In genomic region chr17:3541033-3541432, GRCm38 (mm10) we compare ENCODE assay signal across 36 mouse cellular contexts. TPM values are rescaled to one million over a fixed set of nuclear protein-coding genes. Genes with fewer than 3 reads are reported as not detected.
"Had no signal": no experiment of that assay in that cellular context is flagged by ENCODE, and none has a peak within 500 bp of the region (broad histone marks: within the 10 kb centered on the region; RNA-seq: fewer than 3 reads in every experiment).

No protein-coding gene starts in this region.

- DNase-seq: left cerebral cortex, postnatal 4 days; liver; liver, embryonic 13.5 days; liver, postnatal 0 days; lung, adult 18-20 months; lung, adult 2 months; lung, embryonic 14.5 days; lung, postnatal 14 days; lung, postnatal 36 days; lung, postnatal 4 days; midbrain, embryonic 14.5 days had no signal

- ATAC-seq: liver, embryonic 12.5 days; liver, postnatal 0 days; lung, postnatal 0 days; midbrain, embryonic 13.5 days; midbrain, embryonic 15.5 days; midbrain, embryonic 16.5 days had no signal

- H3K27ac ChIP-seq: limb, embryonic 10.5 days; limb, embryonic 12.5 days; limb, embryonic 13.5 days; limb, embryonic 15.5 days; liver, embryonic 12.5 days; liver, embryonic 13.5 days; liver, embryonic 14.5 days; liver, embryonic 15.5 days; lung, embryonic 15.5 days; macrophage; midbrain, embryonic 10.5 days; midbrain, embryonic 12.5 days; midbrain, embryonic 13.5 days; midbrain, embryonic 15.5 days; neural tube, embryonic 12.5 days; neural tube, embryonic 13.5 days had no signal

- H3K27me3 ChIP-seq: limb, embryonic 12.5 days; limb, embryonic 13.5 days; limb, embryonic 15.5 days; liver, embryonic 12.5 days; liver, embryonic 13.5 days; liver, embryonic 15.5 days; lung, embryonic 15.5 days; megakaryocyte, embryonic 14.5 days; midbrain, embryonic 12.5 days; midbrain, embryonic 13.5 days; midbrain, embryonic 15.5 days; neural tube, embryonic 12.5 days; neural tube, embryonic 13.5 days had no signal

- H3K4me2 ChIP-seq: limb, embryonic 12.5 days; limb, embryonic 13.5 days; limb, embryonic 15.5 days; liver, embryonic 11.5 days; liver, embryonic 12.5 days; liver, embryonic 13.5 days; liver, embryonic 15.5 days; lung, embryonic 14.5 days; lung, embryonic 15.5 days; midbrain, embryonic 11.5 days; midbrain, embryonic 12.5 days; midbrain, embryonic 13.5 days; midbrain, embryonic 15.5 days; neural tube, embryonic 12.5 days; neural tube, embryonic 13.5 days had no signal

- H3K36me3 ChIP-seq: midbrain, embryonic 15.5 days had no signal

- H3K9me3 ChIP-seq: limb, embryonic 10.5 days; limb, embryonic 12.5 days; limb, embryonic 13.5 days; limb, embryonic 15.5 days; liver, embryonic 12.5 days; liver, embryonic 13.5 days; liver, embryonic 15.5 days; lung, embryonic 15.5 days; megakaryocyte, embryonic 14.5 days; midbrain, embryonic 10.5 days; midbrain, embryonic 12.5 days; midbrain, embryonic 13.5 days; midbrain, embryonic 15.5 days; neural tube, embryonic 12.5 days; neural tube, embryonic 13.5 days had no signal

- H3K4me3 ChIP-seq: limb, embryonic 10.5 days; limb, embryonic 12.5 days; limb, embryonic 13.5 days; limb, embryonic 15.5 days; liver, embryonic 12.5 days; liver, embryonic 13.5 days; liver, embryonic 15.5 days; lung, embryonic 15.5 days; midbrain, embryonic 10.5 days; midbrain, embryonic 12.5 days; midbrain, embryonic 13.5 days; midbrain, embryonic 15.5 days; myocyte; neural tube, embryonic 12.5 days; neural tube, embryonic 13.5 days had no signal

- H3K9ac ChIP-seq: limb, embryonic 12.5 days; limb, embryonic 13.5 days; limb, embryonic 15.5 days; liver, embryonic 12.5 days; liver, embryonic 13.5 days; liver, embryonic 14.5 days; liver, embryonic 15.5 days; liver, postnatal 0 days; lung, embryonic 14.5 days; lung, embryonic 15.5 days; midbrain, embryonic 12.5 days; midbrain, embryonic 13.5 days; midbrain, embryonic 15.5 days; neural tube, embryonic 12.5 days; neural tube, embryonic 13.5 days had no signal

- H3K4me1 ChIP-seq: limb, embryonic 10.5 days; limb, embryonic 12.5 days; limb, embryonic 13.5 days; limb, embryonic 15.5 days; liver, embryonic 12.5 days; liver, embryonic 13.5 days; liver, embryonic 15.5 days; lung, embryonic 15.5 days; midbrain, embryonic 10.5 days; midbrain, embryonic 12.5 days; midbrain, embryonic 13.5 days; midbrain, embryonic 15.5 days; neural tube, embryonic 12.5 days; neural tube, embryonic 13.5 days had no signal

RNA-seq across cellular contexts. Expression of gene Cldn20, which starts 8.7 kb away (rescaled TPM):
- total RNA-seq: liver, adult 2 months; megakaryocyte-erythroid progenitor cell, adult 5-6 weeks had no signal
- polyA plus RNA-seq: limb, embryonic 12.5 days; liver, embryonic 11.5 days; liver, embryonic 12.5 days; liver, embryonic 13.5 days; liver, embryonic 15.5 days; liver, postnatal 0 days; lung, embryonic 14.5 days; lung, embryonic 16.5 days; lung, postnatal 0 days; macrophage; midbrain, embryonic 10.5 days; midbrain, embryonic 11.5 days; midbrain, embryonic 12.5 days; midbrain, embryonic 13.5 days; midbrain, embryonic 14.5 days; midbrain, embryonic 15.5 days; neural tube, embryonic 11.5 days; neural tube, embryonic 12.5 days; neural tube, embryonic 13.5 days had no signal
